Mouse (Mus musculus): Measurements from ENCODE around the gene Myrip.

Gene Myrip

DNA sequence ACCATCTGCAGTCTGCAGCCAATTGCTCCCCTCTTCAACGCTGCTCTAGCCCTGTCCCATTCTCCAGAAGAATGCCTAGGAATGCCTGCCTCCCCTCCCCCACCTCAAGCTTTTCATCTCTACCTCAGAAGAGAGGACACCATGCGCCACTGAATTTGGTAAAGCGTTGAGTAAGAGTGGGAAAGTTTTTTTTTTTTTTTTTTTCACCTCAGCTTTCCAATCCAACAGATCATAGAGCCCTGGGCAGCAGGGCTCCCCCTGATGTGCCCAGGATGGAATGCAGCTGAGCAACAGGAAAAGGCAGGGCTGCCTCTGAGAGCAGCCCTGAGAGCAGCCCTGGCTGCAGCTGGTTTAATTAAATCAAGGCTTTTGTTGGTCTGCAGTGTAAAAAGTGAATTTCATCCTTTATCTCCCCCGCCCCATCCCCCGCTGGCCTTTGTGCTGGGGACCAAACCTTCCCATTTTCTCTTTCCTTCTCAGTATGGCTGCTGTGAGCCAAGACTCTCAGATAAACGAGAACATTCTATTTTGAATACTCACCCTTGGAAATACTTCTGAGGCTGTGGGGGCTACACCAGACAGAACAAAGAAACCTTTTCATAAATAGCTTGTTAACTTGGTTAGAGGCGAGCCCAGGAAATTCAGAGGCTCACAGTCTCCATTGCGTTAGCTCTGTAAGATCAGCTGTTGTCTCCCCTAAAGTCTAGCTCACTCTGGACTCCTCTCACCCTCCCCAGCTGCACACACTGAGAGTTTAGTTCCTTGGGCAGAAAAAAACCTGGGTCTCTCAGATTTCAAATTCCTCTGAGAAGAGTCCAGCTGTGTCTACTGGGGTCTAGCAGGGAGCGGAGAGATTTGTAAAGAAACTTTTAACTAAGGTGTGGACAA lies 154.7 kb downstream of the Myrip start:
- no peak for DNase-seq (ENCODE audit: low spot score in 2 of 2)

DNA sequence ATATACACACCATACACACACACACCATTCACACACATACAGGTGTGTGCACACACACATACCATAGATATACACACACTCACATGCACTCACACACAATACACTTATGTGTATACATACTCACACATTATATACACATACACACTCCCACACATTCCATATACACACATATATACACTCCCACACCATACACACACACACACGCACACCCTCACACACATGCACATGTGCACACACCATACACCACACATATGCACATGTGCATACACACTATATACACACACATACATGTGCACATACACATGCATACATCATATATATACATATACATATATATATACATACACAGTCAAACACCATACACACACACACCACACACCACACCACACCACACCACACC lies 169.1 kb downstream of the Myrip start:
- DNase-seq (ENCODE audit: low spot score in 2 of 2), result no peak

DNA sequence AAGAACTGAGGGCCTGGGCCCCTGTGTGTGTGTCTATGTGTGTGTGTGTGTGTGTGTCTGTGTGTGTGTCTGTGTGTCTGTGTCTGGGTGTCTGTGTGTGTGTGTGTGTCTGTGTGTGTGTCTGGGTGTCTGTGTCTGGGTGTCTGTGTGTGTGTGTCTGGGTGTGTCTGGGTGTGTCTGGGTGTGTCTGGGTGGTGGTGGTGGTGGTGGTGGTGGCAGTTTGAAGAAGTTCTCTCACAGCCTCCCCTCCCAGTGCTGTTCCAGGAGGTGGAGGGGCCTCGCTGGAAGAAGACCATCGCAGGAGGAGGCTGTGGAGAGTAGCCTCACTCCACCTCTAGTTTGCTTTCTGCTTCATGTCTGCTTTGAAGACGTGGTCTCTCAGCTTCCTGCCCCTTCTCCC lies 180.3 kb downstream of the Myrip start:
- no peak for DNase-seq (ENCODE audit: low spot score in 2 of 2)

DNA sequence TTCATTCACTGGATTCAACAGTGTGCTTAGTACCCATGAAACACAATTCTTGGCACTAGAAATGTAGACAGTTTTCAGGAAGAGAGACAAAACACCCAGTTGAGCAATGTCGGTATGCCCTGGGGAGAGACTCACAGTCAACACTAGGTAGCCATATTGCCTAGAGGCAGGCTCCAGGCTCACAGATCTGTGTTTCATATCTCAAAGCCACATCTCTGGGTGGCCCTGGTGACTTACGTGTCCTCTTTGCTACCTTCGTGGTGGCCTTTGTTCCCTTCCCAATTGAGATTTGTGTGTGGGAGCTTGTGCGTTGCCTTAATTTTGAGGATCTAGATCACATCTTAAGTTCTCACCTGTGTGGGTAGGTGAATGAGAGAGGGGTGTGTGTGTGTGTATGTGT lies 181.1 kb downstream of the Myrip start:
- no peak for DNase-seq (ENCODE audit: low spot score in 2 of 2)

DNA sequence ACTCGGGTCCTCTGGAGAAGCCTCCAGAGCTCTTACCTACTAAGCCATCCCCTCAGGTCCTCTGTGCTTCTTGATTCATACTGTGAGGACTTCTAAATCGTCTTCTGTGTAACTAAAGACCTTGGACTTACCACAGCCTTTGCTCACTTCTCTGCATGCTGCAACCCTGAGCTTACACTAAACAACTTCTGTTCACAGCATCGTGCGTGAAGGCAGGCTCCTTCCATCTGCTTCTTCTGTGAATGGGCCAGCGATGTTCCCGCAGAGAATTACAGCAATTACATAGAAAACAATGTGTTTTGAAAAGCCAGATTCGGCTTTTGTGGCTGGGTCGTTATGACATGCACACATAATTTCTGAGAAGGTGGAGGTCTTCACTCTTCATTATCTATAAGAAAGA lies 181.8 kb downstream of the Myrip start:
- no peak for DNase-seq (ENCODE audit: low spot score in 2 of 2)

DNA sequence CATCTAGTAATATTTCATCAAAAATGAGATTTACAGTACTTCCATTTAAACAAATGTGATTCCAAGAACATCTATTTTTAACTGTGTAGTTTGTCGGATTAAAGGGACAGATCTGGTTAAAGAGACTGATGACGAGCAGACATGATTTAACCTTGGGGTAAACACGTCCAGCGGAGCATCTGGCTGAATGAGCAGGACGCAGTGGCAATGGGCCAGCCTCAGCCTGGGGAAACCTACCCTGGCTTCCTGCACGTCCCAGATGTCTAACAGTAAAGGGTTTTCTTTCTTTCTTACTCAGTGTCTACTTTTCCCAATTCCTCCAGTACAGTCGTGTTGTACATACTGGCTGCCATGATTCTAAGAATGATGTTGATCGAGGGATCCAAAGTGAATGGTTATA lies 185.8 kb downstream of the Myrip start:
- DNase-seq (ENCODE audit: low spot score in 2 of 2), result no peak

DNA sequence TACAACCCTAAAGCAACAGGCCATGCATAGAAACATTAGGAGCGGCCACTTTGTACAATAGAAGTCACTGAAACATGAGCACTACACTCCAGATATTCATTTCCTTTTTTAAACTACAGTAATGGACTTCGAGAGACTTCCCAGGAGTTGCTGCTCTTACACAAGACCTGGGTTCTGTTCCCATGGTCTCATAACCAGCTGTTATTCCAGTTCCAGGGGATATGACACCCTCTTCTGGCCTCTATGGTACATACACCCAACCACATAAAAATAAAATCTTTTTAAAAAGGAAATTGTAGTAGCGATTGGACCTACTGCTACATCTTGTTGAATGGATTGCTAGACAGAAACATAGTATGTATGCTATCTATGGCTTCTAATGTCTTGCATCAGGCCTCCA lies 190.2 kb downstream of the Myrip start:
- no peak for DNase-seq (ENCODE audit: low spot score in 2 of 2)

DNA sequence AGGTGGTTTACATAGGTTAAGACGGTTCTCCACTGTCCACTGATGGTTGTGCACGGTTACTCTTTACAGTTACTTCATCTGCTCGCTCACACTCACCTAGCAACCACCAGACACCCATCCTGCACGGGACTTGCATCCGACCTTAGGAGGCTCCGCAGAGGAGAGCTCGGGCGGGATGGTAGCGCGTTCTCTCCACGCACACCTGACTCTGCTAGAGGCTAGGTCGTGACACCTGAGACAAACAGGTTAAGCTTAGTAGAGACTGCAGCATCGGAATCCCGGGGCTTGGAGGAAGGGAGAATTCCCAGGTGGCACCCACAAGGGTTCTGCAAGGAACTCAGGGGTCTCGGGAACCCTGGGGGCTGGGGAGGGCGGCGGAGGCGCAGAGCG lies 190.7 kb downstream of the Myrip start, which contains the start of gene Eif1b:
Gene Eif1b (plus strand): TSS at position 223 of the 390 bp plus-strand sequence.
- no peak for DNase-seq (ENCODE audit: low spot score in 2 of 2)

DNA sequence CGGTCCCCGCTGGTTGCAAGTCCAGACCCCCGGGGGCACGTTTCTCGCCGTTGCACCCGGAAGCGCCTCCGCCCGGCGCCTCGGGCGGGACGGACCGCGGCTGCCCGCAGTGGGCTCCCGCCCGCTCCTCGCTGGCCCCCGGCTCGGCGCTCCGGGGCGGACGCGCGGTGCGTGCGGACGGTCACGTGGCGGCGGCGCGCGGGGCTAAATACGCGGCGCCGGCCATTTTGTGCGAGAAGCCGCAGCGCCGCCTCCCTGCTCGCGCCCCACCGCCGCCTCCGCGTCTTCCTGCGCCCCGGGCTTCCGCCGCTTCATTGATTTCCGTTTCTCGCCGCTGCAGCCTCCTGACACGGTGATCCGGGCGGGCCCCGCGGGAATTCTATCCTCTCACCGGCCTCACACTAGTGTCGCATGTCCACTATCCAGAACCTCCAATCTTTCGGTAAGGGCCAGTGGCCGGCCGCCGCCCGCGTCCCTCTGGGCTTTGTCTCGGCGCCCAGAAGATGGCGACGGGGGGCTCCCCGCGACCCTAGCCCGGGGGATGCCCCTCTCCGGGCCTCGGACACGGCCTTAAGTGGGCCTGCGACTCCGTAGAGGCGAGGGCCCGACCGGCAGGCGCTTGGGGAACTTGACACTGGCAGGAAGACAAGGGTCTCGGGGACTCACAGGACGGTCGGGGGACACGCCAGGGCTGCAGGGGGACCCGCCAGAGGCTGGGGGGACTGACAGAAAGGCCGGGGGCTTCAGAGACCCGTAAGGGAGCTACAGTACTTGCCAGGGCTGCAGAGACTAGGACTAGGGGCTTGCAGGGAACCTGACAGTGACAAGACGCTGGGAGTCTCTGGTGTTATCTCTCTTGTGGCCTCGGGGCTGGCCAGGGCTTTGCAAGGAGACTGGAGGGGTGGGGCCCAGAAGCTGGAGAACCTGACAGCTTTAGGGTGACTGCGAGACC lies 191.4 kb downstream of the Myrip start:
- peak; percentile 74 to 90 for DNase-seq (ENCODE audit: low spot score in 2 of 2)

DNA sequence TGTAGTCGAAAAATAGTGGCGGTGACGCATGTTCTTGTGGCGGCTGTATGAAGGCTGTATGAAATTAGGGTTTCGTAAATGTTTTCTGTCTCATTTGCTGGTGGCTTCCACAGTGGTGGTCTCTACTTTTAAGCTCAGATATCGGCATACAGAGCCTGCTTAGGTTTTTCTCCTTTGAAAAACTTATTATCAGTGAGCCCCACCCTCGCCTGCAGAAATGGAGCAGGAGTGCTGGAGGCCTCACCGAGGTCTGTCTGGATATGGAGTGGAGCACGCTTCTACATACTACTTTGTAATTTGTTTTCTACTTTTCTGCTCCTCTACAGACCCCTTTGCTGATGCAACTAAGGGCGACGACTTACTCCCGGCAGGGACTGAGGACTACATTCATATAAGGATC lies 192.5 kb downstream of the Myrip start:
- DNase-seq (ENCODE audit: low spot score in 2 of 2), result no peak

DNA sequence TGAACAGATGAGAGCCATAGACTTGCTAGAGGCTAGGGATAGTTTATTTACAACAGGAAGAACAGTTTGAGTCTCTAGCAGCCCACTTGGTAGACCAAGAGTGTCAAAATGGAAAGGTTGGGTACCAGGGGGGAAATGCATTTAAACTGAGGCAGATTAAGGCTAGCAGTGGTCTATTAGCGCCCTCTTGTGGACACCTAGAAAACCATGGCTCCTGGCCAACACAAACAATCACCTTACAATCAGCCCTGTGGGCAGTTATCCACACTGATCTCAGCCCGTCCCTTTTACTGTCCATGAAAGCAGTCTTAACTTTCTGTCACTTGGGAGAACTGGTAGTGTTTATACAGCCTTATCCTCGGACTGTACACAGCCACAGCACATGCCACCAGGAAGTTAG lies 195.4 kb downstream of the Myrip start:
- DNase-seq (ENCODE audit: low spot score in 2 of 2), result peak; percentile 51 to 72

DNA sequence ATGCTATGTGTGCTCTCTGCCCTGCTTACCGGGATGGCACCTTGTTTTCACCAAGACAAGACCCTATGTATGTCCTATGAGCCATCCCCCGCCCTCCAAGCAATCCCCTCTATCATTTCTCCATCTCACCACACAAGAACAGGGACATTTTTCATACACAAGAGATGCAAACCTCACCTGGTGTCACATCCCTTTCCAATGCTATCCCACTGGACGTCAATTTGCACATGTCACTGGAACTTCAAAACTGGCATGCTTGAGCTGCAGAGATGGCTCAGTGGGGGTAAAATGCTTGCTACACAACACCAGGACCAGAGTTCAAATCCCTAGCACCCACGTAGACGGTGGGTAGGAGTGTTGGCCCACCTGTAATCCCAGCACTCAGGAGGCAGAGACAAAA lies 196.7 kb downstream of the Myrip start:
- no peak for DNase-seq (ENCODE audit: low spot score in 2 of 2)

DNA sequence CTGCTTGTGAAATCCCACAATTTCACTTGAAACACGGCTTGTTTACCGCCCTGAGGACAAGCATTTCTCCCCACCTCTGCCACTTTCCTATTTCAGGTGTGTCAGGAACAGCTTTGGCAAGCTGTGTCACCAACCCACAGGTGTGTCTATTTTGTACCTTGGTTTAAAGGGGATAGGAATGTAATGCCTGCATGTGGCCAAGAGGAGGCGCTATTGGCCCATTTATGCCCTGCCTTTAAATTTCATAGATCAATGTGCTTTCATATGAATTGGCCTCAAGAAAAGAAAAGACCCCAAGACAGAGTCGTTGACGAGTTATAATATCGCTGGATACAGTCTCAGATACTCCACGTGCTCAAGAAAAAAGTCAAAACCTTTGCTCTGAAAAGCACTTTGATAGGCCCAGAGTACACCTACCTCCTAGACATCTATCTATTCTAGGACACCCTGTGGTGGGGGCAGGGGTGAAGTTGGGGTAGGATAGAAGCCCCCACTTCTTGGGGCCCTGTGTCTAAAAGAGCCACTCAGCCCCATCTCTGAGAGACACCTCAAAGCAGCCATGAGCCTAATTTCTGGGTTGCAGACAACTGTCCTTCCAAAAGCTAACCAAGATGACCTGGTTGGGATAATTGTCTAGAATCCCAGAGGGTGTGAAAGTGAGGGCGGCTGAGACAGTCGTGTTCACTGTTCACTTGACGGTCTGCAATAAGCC lies 200.0 kb downstream of the Myrip start:
- DNase-seq (ENCODE audit: low spot score in 2 of 2), result no peak

DNA sequence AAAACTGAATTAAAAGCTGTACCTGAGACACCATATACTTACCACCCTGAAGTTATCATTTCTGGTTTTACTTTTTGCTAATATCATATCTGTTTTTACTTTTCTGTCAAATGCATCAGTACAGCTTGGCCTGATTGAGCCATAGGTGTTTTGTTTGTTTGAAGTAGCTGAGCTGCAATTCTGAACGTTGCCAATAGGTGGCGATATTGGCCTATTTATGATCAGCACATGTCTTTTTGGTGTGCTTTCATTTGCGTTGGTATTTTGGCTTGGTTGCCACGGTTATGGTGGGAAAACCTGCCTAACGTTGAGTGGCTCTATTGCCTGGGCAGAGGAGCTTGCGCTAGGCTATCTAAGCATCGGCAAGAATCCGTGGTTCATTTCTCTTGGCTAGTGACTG lies 200.7 kb downstream of the Myrip start:
- peak; percentile 72 to 91 for DNase-seq (ENCODE audit: low spot score in 2 of 2)

DNA sequence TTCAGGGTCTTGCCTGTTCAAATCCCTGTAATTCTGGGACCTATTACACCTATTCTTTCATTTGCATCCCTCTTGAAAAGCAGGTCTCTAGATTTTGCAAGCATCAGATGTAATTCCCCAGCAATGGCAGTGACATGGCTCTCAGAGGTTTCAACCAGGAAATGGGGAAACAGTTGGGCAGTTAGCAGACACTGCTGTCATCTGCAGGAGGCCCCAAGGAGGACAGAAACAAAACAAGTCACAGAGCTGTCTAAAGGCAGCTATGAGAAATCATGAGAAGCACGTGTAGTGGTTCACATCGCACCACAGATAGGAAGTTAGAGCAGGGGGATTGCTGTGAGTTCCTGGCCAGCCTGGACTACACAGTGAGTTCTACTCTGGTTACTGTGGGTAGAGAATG lies 203.1 kb downstream of the Myrip start:
- DNase-seq (ENCODE audit: low spot score in 2 of 2), result no peak

DNA sequence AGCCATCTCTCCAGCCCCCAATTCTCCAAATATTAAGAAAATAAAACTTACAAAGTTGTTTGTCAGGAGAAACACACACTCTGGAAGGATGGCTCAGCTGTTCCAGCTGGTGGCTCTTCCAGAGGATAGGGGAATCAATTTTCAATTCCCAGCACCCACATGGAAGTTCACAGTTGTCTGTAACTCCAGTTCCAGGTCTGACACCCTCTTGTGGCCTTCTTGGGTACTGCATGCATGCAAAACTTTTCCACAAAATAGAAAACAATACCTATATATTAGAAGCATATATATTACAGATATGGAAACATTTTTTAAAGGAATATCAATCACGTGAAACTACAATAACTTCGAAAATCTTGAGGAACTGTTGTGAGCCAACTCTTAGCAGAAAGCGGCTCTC lies 210.5 kb downstream of the Myrip start:
- DNase-seq (ENCODE audit: low spot score in 2 of 2), result peak in 1 of 2 experiments; percentile 70

DNA sequence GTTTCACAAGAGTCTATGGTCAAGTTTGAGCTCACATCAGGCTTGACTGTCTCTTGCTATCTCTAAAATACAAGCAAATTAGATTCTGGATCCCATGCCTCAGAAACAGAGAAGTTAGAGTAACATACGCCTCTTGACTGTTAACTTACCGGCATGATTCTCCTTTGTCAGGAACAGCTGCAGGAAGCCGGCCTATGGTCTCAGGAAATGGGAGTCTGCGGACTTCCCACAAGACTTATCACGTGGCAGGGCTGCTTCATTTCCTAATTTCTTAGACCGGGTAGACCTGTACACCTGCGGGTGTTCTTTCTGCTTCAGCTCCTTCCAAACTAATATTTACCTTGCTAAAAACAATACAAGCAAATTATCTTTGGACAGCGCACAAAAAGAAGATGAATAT lies 215.4 kb downstream of the Myrip start:
- DNase-seq (ENCODE audit: low spot score in 2 of 2), result no peak

DNA sequence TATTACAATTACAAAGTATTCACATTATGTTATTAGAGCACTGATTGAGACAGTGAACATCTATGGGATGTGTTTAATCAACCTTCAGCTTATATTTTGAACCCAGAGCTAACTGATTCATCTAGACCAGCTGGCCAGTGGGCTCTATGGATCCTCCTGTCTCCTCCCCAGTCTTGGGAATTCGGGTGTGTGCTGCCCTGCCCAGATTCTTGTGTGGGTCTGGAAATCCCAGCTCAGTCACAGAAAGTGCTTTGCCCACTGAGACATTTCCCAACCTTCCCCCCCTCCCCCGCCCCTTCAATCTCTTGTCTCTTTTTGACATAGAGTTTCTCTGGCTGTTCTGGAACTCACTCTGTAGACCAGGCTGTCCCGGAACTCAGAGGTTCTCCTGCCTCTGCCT lies 217.6 kb downstream of the Myrip start:
- no peak for DNase-seq (ENCODE audit: low spot score in 2 of 2)

DNA sequence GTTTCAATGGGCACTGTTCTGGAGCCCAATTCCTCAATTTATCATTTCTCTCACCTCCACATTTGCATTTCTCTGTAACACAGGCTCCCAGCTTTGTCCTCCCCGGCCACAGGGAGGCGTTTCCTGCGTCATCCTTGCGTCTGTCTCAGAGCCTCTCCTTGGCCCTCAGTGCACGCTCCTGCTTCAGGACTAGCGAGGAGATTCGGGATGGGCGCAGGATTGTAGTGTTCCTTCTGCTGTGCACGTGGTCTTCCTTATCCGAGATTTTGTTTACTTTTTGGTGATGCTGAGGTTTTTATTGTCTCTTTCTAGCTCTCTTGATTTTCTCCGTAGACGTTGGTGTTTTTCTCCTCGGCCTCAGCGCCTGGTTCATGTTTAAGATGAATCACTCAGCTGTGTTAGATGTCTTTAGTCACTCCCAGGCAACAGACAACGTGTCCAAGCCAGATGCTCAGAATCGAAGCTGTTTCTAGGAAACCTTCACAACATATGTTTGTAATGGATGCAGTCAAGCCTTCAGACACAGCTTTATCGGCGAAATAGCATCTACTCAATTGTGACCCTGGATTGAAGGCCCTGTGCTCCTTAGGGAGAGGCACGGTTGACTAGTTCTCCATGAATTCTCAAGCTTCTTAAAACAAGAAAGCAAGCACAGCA lies 218.3 kb downstream of the Myrip start:
- no peak for DNase-seq (ENCODE audit: low spot score in 2 of 2)

DNA sequence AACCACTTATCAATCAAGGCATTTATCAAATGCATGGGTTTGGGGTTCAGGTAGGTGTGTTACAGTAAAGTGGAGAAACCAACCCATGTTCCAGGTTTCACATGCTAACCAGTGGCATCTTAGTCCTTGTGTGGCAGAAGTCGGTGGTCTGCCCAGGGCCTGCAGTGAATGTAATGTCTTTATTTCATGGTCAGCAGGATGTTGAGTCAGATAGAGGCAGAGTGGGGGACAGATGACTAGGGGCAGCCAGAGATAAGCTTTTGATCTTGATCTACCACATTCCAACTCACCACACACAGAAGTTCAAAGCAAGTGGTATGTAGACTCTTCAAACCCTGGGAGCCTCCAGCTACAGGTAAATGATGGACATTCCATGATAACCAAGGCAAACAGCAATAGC lies 219.8 kb downstream of the Myrip start:
- no peak for DNase-seq (ENCODE audit: low spot score in 2 of 2)

Measured in spleen, postnatal 4 days (tissue).